Comparison of ENCODE assay signal across 16 mouse cellular contexts in the genomic region with DNA sequence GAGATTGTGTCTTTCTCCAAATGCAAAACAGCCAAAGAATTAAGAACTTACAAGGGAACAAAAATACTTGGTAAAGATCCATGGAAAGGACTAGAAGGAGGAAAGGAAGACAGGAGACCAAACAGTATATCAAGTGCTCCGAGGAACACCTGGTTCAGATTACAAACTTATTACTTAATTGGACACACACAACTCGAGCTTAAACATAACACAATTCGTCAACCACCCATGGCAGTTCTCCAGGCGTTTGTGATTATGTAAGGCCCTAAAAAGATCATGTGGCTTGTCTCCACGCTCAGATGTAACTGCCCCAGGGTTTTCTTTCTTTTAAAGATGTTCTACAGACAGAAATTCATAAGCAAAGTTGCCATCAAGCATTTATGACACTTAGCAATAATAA. TPM values are rescaled to one million over a fixed set of nuclear protein-coding genes. Genes with fewer than 3 reads are reported as not detected.
DNase-seq lines count a peak whose midpoint lies in the region; ATAC-seq and TF ChIP-seq lines count a peak whose summit lies in the region.
"Had no signal": no experiment of that assay in that cellular context is flagged by ENCODE, and none has a peak within 500 bp of the region (broad histone marks: within the 10 kb centered on the region; RNA-seq: fewer than 3 reads in every experiment).

No protein-coding gene starts in this region.

- no peak overlapping the region for H3K27ac ChIP-seq in kidney, embryonic 16.5 days (ENCODE audit: low read length)
- no peak overlapping the region for H3K27ac ChIP-seq in embryonic facial prominence, embryonic 10.5 days (replicated peaks)
- H3K27ac ChIP-seq in lung, postnatal 0 days (ENCODE audit: low read length): no peak overlapping the region
- H3K27ac ChIP-seq in forebrain, embryonic 12.5 days: no peak overlapping the region
- H3K27ac ChIP-seq: kidney, postnatal 0 days; liver, embryonic 12.5 days; neural tube, embryonic 13.5 days had no signal

- H3K4me2 ChIP-seq in kidney, embryonic 16.5 days (replicated peaks; ENCODE audit: low read depth, low read length): no peak overlapping the region
- no peak overlapping the region for H3K4me2 ChIP-seq in lung, postnatal 0 days (replicated peaks; ENCODE audit: low read depth, low read length)
- no peak overlapping the region for H3K4me2 ChIP-seq in forebrain, embryonic 12.5 days
- H3K4me2 ChIP-seq: liver, embryonic 12.5 days; neural tube, embryonic 13.5 days had no signal

- no peaks in the 10 kb centered on the region for H3K4me1 ChIP-seq in kidney, embryonic 16.5 days (ENCODE audit: insufficient read depth, low read length)
- H3K4me1 ChIP-seq in embryonic facial prominence, embryonic 10.5 days: no peaks in the 10 kb centered on the region
- H3K4me1 ChIP-seq in lung, postnatal 0 days (ENCODE audit: insufficient read depth, low read depth, low read length): no peaks in the 10 kb centered on the region
- no peaks in the 10 kb centered on the region for H3K4me1 ChIP-seq in forebrain, embryonic 12.5 days
- H3K4me1 ChIP-seq: liver, embryonic 12.5 days; megakaryocyte, embryonic 14.5 days; neural tube, embryonic 13.5 days had no signal

- no peak for TF ChIP-seq CTCF in lung, postnatal 0 days (IDR thresholded peaks at IDR 0.05)

- H3K9me3 ChIP-seq in kidney, embryonic 16.5 days (ENCODE audit: low read length): no peaks in the 10 kb centered on the region
- no peaks in the 10 kb centered on the region for H3K9me3 ChIP-seq in embryonic facial prominence, embryonic 10.5 days
- H3K9me3 ChIP-seq in lung, postnatal 0 days (ENCODE audit: low read length): no peaks in the 10 kb centered on the region
- no peaks in the 10 kb centered on the region for H3K9me3 ChIP-seq in forebrain, embryonic 12.5 days
- H3K9me3 ChIP-seq: liver, embryonic 12.5 days; megakaryocyte, embryonic 14.5 days; neural tube, embryonic 13.5 days had no signal

- H3K36me3 ChIP-seq in kidney, embryonic 16.5 days (ENCODE audit: insufficient read depth, low read length): no peaks in the 10 kb centered on the region
- H3K36me3 ChIP-seq in embryonic facial prominence, embryonic 10.5 days (replicated peaks): no peaks in the 10 kb centered on the region
- no peaks in the 10 kb centered on the region for H3K36me3 ChIP-seq in lung, postnatal 0 days (ENCODE audit: insufficient read depth, low read length)
- H3K36me3 ChIP-seq in forebrain, embryonic 12.5 days (replicated peaks): no peaks in the 10 kb centered on the region
- H3K36me3 ChIP-seq: liver, embryonic 12.5 days; neural tube, embryonic 13.5 days had no signal

- no peak overlapping the region for H3K9ac ChIP-seq in kidney, embryonic 16.5 days (replicated peaks; ENCODE audit: low read length)
- H3K9ac ChIP-seq in lung, postnatal 0 days (replicated peaks; ENCODE audit: low read depth): no peak overlapping the region
- H3K9ac ChIP-seq in forebrain, embryonic 12.5 days: no peak overlapping the region
- H3K9ac ChIP-seq: liver, embryonic 12.5 days; neural tube, embryonic 13.5 days had no signal

- H3K27me3 ChIP-seq in kidney, embryonic 16.5 days (ENCODE audit: insufficient read depth, low read length): no peaks in the 10 kb centered on the region
- peaks cover 68% of the 10 kb centered on the region for H3K27me3 ChIP-seq in embryonic facial prominence, embryonic 10.5 days (replicated peaks; ENCODE audit: low read depth, poor library complexity, severe bottlenecking)
- no peaks in the 10 kb centered on the region for H3K27me3 ChIP-seq in lung, postnatal 0 days (replicated peaks; ENCODE audit: insufficient read depth, low read length)
- peaks cover 13% of the 10 kb centered on the region; the same call in 1 of the 2 replicates for H3K27me3 ChIP-seq in forebrain, embryonic 12.5 days
- H3K27me3 ChIP-seq: liver, embryonic 12.5 days had no signal

- TF ChIP-seq EP300 in lung, postnatal 0 days (IDR thresholded peaks at IDR 0.05): no peak

- peak; percentile 18 for DNase-seq in kidney, adult 9 months
- DNase-seq in adipocyte (ENCODE audit: low spot score): peak; percentile 84
- peak; percentile 20 for DNase-seq in embryonic facial prominence, embryonic 10.5 days (ENCODE audit: low spot score)
- DNase-seq in lung, postnatal 0 days (ENCODE audit: low spot score): peak; percentile 9
- DNase-seq: cerebellum, postnatal 10 days; heart, adult 11 months had no signal

- 39% methylated on average over 5 of the region's 5 CpGs for WGBS in kidney, embryonic 16.5 days
- 42% methylated on average over 5 of the region's 5 CpGs for WGBS in embryonic facial prominence, embryonic 10.5 days
- 38% methylated on average over 5 of the region's 5 CpGs for WGBS in lung, postnatal 0 days
- WGBS in forebrain, embryonic 12.5 days: 67% methylated on average over 5 of the region's 5 CpGs

- no peak for ATAC-seq in kidney, embryonic 16.5 days (ENCODE audit: low FRiP score, low TSS enrichment)
- no peak for ATAC-seq in lung, postnatal 0 days
- ATAC-seq in megakaryocyte progenitor cell, adult 5-6 weeks (replicated peaks; ENCODE audit: poor library complexity): no peak
- no peak for ATAC-seq in forebrain, embryonic 12.5 days (ENCODE audit: low FRiP score)
- ATAC-seq: CD4-positive, CD25-positive, alpha-beta regulatory T cell, adult 4 months; inflammation-experienced regulatory T-cells, adult 6 months; liver, embryonic 12.5 days had no signal

- H3K4me3 ChIP-seq in kidney, embryonic 16.5 days (ENCODE audit: low read length): no peak overlapping the region
- H3K4me3 ChIP-seq in embryonic facial prominence, embryonic 10.5 days: no peak overlapping the region
- H3K4me3 ChIP-seq in lung, postnatal 0 days (ENCODE audit: low read depth, low read length): no peak overlapping the region
- no peak overlapping the region for H3K4me3 ChIP-seq in forebrain, embryonic 12.5 days (replicated peaks)
- H3K4me3 ChIP-seq: liver, embryonic 12.5 days; megakaryocyte, embryonic 14.5 days; neural tube, embryonic 13.5 days had no signal

RNA-seq across cellular contexts. Expression of a gene that starts 22.0 kb away (rescaled TPM):
- 9.4 and 10.7 TPM in 2 replicates for polyA plus RNA-seq in kidney, embryonic 16.5 days (2015; fragmentation: Nextera tagmentation; extraction: Ambion mirVana)
- polyA plus RNA-seq in embryonic facial prominence, embryonic 10.5 days (2016; fragmentation: Nextera tagmentation; extraction: Ambion mirVana): 8.0 and 10.0 TPM in 2 replicates
- 24.0 and 24.2 TPM in 2 replicates for polyA plus RNA-seq in lung, postnatal 0 days (2015; fragmentation: Nextera tagmentation; extraction: Ambion mirVana)
- 0.99 and 1.1 TPM in 2 replicates for total RNA-seq in megakaryocyte progenitor cell, adult 5-6 weeks (2015)
- 0.71 and 1.0 TPM in 2 replicates for total RNA-seq in megakaryocyte progenitor cell, adult 5-6 weeks (2017)
- 5.6 and 6.1 TPM in 2 replicates for polyA plus RNA-seq in forebrain, embryonic 12.5 days (2016; fragmentation: Nextera tagmentation; extraction: Ambion mirVana)
- polyA plus RNA-seq: CD4-positive, CD25-positive, alpha-beta regulatory T cell, adult 4 months; inflammation-experienced regulatory T-cells, adult 6 months had no signal

RNA-seq across cellular contexts. Expression of a gene that starts 33.2 kb away (rescaled TPM):
- polyA plus RNA-seq in kidney, embryonic 16.5 days (2015; fragmentation: Nextera tagmentation; extraction: Ambion mirVana): 0.94 and 1.00 TPM in 2 replicates
- polyA plus RNA-seq in embryonic facial prominence, embryonic 10.5 days (2016; fragmentation: Nextera tagmentation; extraction: Ambion mirVana): 0.08 and 0.20 TPM in 2 replicates
- 2.5 and 2.7 TPM in 2 replicates for polyA plus RNA-seq in lung, postnatal 0 days (2015; fragmentation: Nextera tagmentation; extraction: Ambion mirVana)
- total RNA-seq in megakaryocyte progenitor cell, adult 5-6 weeks (2015): 4.1 and 5.0 TPM in 2 replicates
- 4.4 and 9.0 TPM in 2 replicates for total RNA-seq in megakaryocyte progenitor cell, adult 5-6 weeks (2017)
- 0.08 and 0.15 TPM in 2 replicates for polyA plus RNA-seq in forebrain, embryonic 12.5 days (2016; fragmentation: Nextera tagmentation; extraction: Ambion mirVana)
- total RNA-seq: MEL had no signal
- polyA plus RNA-seq: CD4-positive, CD25-positive, alpha-beta regulatory T cell, adult 4 months; inflammation-experienced regulatory T-cells, adult 6 months had no signal

Comparison
In these comparisons a context has a peak if more than half of its experiments do, and no peak if none do; other contexts are left out.
1. DNase-seq: peak in every context shown above with its lines; median percentile 84 in adipocyte; 20 in embryonic facial prominence, embryonic 10.5 days; 18 in kidney, adult 9 months; 9 in lung, postnatal 0 days.